Mouse (Mus musculus): ENCODE measurements around the gene Il21r.

DNA sequence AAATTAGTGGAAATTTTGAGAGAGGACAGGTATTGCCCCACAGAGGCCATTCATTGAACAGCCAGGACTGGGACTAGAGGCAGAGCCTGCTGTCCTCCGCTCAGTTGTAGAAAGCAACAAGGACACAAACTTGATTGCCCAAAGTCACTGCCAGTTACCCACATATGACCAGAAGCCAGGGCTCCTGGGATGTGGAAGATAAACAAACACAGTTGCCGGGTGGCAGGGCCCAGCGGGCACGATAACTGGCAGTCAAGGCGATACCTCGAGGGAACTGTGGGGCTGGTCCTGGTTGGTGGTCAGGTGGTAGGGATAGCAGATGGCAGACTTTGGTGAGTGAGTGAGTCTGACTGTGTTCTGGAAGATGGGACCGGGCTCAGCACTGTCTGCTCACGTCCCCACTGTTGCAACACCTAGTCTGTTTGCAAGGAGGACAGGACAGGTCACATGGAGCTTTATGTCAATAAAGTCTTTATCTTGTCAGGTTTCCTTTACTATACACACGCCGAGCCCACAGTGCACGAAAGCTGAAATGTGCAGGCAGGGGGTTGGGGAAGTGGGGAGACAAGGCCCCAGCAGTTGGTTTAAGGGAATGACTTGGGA is 25.6 kb upstream of the Il21r start:
- TF ChIP-seq POLR2A (IDR thresholded peaks at IDR 0.05; ENCODE audit: low read depth, low read length) (no peak), CTCF (conservative IDR thresholded peaks at IDR 0.05; ENCODE audit: insufficient read depth, insufficient read length, low read depth, low read length) (no peak; the same call in 1 of the 2 replicates)
